Mouse (Mus musculus) adrenal gland, postnatal 36 days (tissue): ENCODE measurements around the gene Eef2. TPM values are rescaled to one million over a fixed set of nuclear protein-coding genes. Genes with fewer than 3 reads are reported as not detected.
"Not testable (repeated sequence)": the region's sequence is repeated elsewhere in the genome, so short reads cannot be mapped to it uniquely, and the experiment has no call there.

Experiments used
- DNase-seq, 2 experiments: peaks; one replicate each; pipeline ENCODE4 v3.0.0; 2021; ENCODE audit warnings: mixed read lengths in 1 of 2
- total RNA-seq, 2 experiments: library from RNA; stranded (reverse); gene quantifications; 2 replicates each; pipeline ENCODE4 v1.2.3; 2021

Eef2 gene
- total RNA-seq, 2 experiments from 2014 or later, result 1,540 to 1,602 TPM

DNA sequence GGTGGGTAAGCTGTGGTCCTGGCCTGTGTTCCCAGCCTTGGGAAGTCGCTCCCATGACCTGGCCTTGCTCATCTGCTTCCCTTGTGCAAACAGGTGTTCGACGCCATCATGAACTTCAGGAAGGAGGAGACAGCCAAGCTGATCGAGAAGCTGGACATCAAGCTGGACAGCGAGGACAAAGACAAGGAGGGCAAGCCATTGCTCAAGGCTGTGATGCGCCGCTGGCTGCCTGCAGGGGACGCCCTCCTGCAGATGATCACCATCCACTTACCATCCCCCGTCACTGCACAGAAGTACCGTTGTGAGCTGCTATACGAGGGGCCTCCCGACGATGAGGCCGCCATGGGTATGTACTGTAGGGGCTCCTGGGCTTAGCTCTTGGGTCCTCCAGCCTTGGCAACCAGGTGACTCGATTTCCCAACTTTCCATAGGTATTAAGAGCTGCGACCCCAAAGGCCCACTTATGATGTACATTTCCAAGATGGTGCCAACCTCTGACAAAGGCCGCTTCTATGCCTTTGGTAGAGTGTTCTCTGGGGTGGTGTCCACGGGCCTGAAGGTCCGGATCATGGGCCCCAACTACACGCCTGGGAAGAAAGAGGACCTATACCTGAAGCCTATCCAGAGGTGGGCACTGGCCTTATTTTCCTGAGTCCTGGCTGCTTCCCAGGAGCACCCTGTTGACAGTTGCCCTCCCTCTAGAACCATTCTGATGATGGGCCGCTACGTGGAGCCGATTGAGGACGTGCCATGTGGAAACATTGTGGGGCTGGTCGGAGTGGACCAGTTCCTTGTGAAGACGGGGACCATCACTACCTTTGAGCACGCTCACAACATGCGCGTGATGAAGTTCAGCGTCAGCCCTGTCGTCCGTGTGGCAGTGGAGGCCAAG, 3.3 kb downstream of the Eef2 start:
- no peak for DNase-seq

DNA sequence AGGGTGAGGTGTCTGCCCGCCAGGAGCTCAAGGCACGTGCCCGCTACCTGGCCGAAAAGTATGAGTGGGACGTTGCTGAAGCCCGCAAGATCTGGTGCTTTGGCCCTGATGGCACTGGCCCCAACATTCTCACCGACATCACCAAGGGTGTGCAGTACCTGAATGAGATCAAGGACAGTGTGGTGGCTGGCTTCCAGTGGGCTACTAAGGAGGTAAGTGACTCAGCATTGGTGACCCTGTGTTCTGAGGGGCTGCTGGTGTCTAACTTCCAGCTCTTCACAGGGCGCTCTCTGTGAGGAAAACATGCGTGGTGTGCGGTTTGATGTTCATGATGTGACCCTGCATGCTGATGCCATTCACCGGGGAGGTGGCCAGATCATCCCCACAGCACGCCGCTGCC, 4.5 kb downstream of the Eef2 start:
- DNase-seq, result no peak

DNA sequence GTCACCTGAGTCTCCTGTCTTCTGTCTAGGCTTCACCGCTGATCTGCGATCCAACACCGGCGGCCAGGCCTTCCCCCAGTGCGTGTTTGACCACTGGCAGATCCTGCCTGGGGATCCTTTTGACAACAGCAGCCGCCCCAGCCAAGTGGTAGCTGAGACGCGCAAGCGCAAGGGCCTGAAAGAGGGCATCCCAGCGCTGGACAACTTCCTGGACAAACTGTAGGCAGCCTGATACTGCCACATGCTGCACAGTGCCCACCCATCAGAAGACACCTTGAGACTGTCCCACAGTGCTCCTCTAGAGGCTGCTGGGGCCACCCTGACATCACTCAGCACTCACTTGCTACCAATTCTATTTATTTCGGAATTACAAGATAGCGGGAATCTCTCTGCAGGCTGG, 5.4 kb downstream of the Eef2 start:
- not testable (repeated sequence) for DNase-seq

DNA sequence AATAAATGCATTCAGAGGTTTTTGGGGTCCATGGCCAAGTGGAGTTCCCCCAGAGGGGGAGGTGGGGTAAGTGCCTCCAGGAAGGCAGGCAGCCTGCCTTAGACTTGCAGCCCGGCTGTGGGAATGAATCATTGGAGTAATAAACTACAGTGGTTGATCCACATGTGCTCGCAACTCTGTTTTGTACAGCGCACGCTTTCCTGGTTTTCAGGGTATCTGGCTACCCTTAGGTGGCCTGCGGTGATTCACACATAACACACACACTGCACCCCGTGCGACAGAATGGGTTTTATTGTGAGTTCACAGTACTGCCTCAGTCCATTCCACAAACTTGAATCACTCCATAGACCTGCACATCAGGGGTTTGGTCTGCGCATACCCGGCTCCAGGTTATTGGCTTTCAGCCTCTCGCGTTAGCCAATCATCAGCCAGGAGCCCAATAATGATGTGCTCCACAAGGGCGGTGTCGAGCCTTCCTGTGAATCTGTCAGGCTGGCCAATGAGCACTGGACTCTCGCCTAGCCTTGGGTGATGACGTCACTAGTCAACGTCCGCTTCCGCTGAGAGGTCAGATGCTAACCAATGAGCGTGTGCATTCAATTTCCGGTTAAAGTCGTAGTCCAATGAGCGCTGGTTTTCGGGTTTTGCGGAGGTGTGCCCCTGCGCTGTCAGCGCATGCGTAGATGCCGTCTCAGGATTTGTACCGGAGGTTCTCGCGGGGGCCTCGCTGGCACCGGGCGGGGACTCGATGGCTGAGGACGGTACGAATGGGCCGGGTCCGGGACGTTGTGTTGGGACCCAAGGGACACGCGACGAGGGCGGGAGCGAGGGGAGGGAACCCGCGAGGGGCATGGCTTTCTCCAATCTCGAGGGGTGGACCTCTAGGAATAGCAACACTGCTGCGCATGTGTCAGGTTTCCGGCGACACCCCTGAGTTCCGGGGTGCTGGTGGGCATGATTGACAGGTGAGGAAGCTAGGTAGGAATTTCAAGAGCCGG, 6.2 kb downstream of the Eef2 start, which contains the start of gene Dapk3:
Gene Dapk3 (plus strand): TSS at position 670 of the 998 bp plus-strand sequence.
- DNase-seq, result peak; percentile 95 to 96

DNA sequence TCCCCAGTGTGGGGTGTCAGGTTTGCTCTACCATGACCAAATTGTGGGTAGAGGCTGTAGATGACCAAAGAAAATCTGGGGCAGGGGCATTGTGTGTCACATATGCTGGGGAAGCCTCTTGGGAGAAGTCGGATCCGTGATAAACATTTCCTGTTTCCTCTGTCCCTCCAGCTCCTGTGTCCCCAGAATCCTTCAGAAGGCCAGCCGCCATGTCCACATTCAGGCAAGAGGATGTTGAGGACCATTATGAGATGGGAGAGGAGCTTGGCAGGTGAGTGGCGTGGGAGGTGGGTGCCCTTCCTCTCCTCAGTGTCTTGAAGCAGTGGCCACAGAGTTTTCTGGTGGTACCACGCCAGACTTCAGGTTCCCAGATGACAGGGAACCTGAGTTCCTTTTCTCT, 7.4 kb downstream of the Eef2 start, which contains the start of gene 4930442H23Rik:
Gene 4930442H23Rik (minus strand): TSS at position 45 of the 400 bp plus-strand sequence.
- DNase-seq, result no peak

DNA sequence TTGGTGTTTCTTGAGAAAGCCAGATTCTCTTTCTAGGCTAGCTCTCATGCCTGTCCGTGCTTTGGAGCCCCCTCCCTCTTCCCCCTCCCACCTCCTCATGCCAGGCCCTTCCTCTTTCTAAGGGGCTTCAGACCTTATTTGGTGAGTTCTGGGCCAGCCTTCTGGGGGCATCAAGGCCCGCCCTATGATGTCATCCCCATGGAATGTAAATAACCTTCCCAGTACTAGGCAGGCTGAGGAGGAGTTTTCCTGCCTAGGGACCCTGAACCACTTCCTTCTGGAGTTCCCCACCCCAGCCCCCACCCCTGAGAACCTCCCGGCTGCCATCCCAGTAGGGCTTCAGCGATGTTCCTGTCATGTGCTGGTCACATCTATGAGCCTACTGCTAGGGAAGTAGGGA, 8.3 kb downstream of the Eef2 start:
- DNase-seq, result no peak

DNA sequence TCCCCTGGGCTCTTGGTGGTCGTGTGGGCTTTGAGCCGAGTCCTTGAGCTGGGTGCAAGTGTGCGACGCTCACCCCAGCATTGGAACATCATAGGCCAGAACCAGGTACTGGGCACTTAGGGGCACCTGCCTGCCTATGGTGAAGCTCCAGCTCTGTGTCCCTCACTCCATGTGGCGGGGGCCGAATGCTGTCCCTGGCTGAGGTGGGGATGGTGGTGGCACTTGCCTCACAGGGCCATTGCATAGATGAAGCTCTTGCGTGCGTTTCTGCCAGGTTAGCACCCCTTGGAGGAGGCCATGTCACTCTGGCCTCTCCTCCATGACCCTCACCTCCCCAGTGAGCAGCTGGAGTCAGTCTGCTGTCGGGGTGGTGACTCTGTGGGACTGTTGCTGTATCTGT, 10.7 kb downstream of the Eef2 start:
- DNase-seq, result no peak

DNA sequence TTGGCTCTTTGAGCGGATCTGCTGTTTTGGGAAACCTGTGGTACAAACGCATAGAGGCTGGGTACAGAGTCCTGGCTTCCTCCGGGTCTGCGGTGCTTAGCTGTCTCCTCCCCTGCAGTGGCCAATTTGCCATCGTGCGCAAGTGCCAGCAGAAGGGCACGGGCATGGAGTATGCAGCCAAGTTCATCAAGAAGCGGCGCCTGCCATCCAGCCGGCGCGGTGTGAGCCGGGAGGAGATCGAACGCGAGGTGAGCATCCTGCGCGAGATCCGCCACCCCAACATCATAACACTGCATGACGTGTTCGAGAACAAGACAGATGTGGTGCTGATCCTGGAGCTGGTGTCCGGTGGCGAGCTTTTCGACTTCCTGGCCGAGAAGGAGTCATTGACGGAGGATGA, 13.4 kb downstream of the Eef2 start:
- DNase-seq, result no peak

DNA sequence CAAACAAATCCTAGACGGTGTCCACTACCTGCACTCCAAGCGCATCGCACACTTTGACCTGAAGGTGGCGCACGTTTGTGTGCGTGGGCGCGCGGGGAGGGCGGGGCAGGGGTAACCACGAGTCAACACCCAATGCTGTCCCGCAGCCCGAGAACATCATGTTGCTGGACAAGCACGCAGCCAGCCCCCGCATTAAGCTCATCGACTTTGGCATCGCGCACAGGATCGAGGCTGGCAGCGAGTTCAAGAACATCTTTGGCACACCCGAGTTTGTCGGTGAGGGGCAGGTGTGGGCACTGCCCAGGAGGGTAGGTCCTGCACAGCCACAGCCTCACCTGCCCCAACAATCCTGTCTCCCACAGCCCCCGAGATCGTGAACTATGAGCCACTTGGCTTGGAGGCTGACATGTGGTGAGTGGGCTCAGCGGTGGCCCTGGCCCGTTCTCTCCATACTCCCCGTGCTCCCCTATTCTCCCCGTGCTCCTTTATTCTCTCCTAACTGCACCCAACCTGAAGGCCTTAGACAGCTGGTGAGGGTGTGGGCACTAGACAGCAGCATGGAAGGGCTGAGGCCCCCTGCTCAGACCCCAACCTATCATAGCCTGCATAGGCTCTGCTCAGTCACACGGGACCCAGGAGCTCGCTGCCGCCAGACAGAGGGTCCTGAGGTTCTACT, 13.9 kb downstream of the Eef2 start:
- DNase-seq, result peak; percentile 30 to 37

DNA sequence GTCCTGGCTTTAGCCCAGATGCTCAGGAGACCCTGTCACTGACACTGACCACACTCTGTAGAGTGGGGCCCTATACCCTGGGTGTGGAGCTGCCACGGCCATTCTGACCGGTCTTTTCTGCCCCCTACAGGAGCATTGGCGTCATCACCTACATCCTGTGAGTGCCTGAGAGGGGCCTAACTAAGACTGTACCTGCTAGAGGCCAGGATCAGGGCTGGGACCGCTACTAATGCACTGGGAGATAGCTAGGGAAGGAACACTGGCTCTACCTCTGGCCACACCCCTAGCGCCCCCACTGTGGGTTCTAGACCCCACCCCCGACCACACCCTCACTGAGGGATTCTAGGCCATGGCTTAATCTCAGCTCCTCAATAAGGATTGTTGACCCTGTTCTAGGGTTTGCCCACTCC, 14.5 kb downstream of the Eef2 start:
- DNase-seq, result peak in 1 of 2 experiments; percentile 33

DNA sequence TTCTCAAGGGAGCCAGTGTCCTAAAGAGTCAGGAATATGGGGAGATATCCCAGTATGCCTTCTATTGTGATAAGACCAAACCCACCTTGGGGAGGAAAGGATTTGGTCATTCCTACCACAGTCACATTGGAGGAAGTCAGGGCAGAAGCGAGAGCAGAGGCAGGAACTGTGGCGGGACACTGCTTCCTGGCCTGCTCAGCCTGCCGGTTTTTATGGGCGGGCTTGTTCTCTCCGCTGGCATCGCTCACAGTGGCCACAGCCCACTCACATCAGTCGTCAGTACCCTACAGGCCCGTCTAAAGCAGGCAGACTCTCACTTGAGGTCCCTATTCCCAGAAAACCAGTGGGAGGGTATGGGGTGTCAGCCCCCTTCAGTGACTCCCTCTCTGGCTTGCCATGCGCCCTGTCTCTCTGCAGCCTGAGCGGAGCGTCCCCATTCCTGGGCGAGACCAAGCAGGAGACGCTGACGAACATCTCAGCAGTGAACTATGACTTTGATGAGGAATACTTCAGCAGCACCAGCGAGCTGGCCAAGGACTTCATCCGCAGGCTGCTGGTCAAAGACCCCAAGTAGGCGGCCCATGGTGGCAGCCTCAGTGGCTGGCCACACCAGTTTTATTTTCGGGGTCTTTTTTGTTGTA, 15.0 kb downstream of the Eef2 start:
- peak; percentile 15 to 31 for DNase-seq

DNA sequence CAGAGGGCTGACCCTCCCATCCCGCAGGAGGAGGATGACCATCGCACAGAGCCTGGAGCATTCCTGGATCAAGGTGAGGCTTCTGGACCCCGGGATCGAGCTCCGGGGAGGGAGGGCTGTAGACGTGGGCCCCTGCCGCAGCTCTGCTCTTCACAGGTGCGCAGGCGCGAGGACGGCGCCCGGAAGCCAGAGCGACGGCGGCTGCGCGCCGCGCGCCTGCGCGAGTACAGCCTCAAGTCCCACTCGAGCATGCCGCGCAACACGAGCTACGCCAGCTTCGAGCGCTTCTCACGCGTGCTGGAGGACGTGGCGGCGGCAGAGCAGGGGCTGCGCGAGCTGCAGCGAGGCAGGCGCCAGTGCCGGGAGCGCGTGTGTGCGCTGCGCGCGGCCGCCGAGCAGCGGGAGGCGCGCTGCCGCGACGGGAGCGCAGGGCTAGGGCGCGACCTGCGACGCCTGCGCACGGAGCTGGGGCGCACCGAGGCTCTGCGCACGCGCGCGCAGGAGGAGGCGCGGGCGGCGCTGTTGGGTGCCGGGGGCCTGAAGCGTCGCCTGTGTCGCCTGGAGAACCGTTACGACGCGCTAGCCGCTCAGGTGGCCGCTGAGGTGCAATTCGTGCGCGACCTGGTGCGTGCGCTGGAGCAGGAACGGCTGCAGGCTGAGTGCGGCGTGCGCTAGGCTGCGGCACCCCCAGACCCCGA, 16.0 kb downstream of the Eef2 start:
- DNase-seq, result peak; percentile 85 to 91

DNA sequence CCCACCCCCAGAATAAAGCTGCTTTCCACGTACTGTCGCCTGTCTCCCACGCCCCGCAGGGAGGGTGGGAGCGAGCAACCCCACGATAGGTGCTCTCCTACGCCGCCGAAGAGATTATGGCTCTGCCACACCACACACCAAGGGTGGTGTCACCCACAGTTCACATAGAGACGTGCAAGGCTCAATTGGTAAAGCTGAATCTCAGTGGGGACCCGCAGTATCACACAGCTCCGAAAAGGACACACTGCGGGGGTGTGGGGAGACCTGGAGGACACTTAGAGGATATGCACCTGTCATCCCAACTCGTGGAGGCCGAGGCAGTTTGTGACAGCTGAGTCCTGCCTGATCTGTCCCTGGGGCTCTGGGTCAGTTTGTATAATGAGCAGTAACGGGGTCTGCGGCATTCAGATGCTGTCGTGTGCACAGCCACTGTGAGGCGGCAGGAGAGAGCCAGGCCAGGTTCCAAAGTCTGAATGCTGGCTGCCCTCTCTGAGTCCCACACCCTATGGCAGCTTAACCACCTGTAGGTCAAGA, 16.6 kb downstream of the Eef2 start:
- peak in 1 of 2 experiments; percentile 23 for DNase-seq

DNA sequence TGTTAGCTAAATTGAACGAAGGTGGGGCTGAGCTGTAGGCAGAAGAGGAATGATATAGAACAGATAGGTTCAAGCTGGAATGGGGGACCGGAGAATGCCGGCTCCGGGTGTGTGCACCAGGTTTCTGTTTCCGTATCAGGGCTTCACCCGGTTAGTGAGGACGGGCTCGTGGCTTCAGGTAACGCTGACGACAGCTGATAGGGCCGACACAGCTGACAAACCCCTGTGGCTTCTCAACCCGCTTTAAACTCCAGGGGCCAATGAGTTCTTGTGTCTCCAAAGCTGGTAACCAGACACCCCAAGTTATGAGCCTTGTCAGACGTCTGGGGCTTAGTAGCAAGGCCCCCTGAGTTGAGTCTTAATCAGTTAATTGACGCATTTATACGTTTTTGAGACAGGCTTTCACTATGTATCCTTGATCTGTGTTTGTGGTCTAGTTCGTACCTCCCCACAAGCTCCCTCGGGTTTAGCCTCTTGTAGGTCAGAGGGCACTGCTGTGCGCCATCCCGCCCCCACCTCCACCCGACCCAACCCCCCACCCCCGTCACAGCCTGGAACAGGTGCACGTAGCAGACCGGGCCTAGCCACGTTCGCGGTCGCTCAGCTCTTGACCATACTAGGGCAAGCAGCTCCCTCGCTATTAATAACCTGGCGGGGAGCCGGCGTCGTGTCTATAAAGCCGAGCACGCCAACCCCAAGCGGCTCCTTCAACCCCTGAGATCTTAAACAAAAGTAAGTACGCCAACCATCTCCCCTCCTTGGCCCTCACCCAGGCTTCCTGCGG, 17.8 kb downstream of the Eef2 start:
- peak in 1 of 2 experiments; percentile 50 for DNase-seq

DNA sequence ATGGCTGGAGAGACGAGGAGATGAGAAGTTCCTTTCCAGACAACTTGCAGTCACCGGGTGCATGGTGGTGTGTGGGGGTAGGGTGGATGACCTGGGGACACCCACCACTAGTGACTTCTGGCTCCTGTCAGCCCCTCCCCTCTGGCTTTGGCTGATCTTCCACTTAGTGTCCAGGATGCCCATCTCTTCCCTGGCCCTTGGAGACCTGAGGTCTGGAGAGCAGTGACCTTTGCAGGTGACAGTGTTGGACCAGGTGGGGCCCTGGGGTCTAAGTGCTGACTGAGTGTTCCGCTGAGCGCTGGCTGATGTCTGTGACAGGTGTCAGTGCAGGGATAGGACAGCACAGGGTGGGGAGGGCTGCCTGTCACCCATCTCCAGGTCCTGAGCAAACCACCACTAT, 18.9 kb downstream of the Eef2 start:
- no peak for DNase-seq

DNA sequence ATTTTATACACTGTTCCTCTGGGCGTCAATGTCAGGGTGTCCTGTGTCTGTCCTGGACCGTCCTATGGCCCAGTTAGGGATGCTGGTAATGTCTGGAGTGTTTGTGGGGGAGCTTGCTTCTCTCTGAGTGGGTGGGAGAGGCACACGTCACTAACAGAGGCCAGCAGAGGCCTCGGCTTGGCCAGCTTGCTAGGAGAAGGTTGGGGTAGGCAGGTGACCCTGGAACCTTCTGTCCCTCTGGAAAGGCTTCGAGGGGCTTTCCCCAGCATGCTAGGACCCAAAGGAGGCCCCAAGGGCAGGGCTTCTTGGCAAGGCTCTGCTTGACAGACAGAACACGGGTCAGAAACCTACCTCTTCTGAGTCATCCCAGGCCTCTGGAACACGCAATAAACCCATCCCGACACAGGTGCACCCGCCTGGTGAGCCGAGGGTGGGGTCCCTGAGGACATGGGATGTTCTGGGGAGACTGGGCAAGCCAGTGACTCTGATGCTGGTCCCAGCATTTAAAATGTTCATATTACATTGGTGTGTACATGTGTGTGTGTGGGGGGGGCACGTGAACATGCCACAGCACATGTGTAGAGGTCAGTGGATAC, 20.1 kb downstream of the Eef2 start:
- no peak for DNase-seq

DNA sequence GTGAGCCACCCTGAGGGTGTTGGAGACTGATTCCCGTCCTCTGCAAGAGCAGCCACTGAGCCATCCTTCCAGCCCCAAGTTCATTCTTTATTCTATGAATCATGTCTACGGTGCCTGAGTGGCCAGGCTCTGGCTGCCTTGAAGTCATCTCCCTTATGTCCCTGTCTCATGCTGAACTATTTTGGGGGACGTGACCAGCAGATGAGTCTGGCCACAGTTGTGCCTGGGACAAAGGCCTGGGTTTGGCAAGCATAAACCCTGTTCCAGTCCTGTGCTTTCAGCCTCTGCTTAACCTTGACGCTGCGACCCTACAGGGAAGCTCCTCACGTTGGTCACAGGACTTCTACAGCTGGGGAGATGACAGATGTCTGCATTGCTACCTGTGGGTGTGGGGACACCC, 20.9 kb downstream of the Eef2 start:
- no peak for DNase-seq

DNA sequence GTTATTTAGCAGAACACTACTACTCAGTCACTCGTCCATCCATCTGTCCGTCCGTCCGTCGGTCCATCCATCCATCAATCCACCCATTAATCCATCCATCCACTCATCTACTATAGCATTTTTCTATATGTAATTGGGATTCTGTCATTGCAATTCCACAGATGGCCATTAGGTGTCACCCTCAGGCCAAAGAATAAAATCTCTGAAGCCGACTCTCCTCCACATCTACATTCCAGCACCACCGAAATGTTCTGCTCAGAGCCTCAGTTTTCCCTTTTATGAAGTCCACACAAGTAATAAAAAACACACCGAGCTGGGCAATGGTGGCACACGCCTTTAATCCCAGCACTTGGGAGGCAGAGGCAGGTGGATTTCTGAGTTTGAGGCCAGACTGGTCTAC, 21.8 kb downstream of the Eef2 start:
- peak; percentile 25 to 40 for DNase-seq

DNA sequence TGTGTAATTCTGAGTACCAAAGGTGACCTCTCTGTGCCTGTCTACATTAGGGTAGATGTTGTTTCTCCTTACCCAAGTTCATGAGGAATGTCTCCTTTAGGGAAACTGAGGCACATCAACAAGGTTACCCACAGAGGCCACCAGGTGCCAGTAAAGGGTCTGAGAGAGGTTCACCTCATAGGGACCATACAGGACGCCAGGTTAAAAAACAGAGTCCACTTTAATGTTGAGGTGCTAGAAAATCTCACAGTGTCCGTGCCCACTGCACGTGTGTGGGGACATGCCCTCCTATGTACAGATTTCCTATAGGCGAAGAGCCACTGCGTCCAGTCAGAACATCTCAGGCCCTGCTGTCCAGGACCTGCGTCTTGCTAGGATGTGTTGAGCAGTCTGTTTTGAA, 22.6 kb downstream of the Eef2 start:
- DNase-seq, result no peak
